Mouse (Mus musculus): Measurements from ENCODE around the gene Men1. TPM values are rescaled to one million over a fixed set of nuclear protein-coding genes. Genes with fewer than 3 reads are reported as not detected.

The Men1 gene
- polyA plus RNA-seq, 1 experiment from 2014 or later, result 61.3 TPM

DNA sequence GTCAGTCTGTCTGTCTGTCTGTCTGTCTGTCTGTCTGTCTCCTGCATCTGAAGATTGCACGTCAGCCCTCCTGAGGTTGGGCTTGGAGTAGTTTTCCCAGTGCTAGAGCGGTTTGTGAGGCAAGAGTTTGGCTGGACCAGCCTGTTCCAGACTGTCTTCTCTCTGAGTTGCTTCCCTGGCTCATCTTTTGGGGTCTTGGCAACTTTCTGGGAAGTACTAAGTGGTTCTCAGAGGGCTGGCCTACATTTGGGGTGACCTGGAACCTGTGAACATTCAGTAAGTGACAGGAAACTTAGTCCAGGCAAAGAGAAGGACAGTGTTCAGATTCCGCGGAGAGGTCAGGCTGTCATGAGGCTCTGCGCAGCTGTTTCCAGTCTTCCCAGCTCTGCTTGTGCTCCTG, 42.5 kb upstream of the Men1 start:
- Histone ChIP-seq H3K4me1 (ENCODE audit: control insufficient read depth, insufficient read depth, low read length) (peaks cover 37% of the 10 kb centered on the region), H3K9ac (ENCODE audit: low read depth, low read length) (peak overlapping the region; percentile 37), H3K27me3 (replicated peaks; ENCODE audit: control insufficient read depth, insufficient read depth, low read length) (no peaks in the 10 kb centered on the region), H3K9me3 (ENCODE audit: control insufficient read depth, low read length) (no peaks in the 10 kb centered on the region), H3K36me3 (ENCODE audit: control insufficient read depth, insufficient read depth, low read length) (peaks cover 22% of the 10 kb centered on the region), H3K27ac (ENCODE audit: low read length) (peak overlapping the region; percentile 85), H3K4me2 (ENCODE audit: low read depth, low read length) (no peak overlapping the region), H3K4me3 (ENCODE audit: low read length) (no peak overlapping the region)
- 87% methylated on average over 5 of the region's 5 CpGs for WGBS
- no peak for ATAC-seq

DNA sequence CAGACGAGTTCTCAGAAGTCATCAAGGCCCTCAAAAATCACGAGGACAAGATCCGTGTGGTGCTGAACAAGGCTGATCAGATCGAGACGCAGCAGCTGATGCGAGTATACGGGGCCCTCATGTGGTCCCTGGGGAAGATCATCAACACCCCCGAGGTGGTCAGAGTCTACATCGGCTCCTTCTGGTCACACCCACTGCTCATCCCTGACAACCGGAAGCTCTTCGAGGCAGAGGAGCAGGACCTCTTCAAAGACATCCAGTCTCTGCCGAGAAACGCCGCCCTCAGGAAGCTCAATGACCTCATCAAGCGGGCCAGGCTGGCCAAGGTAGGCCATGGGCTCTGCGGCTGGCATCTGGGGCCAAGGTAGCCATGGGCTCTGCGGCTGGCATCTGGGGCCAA, 40.5 kb upstream of the Men1 start:
- Histone ChIP-seq H3K4me3 (ENCODE audit: low read length) (no peak overlapping the region), H3K27me3 (replicated peaks; ENCODE audit: control insufficient read depth, insufficient read depth, low read length) (no peaks in the 10 kb centered on the region), H3K4me1 (ENCODE audit: control insufficient read depth, insufficient read depth, low read length) (peaks cover 26% of the 10 kb centered on the region), H3K9ac (ENCODE audit: low read depth, low read length) (no peak overlapping the region), H3K27ac (ENCODE audit: low read length) (no peak overlapping the region), H3K4me2 (ENCODE audit: low read depth, low read length) (no peak overlapping the region), H3K9me3 (ENCODE audit: control insufficient read depth, low read length) (no peaks in the 10 kb centered on the region), H3K36me3 (ENCODE audit: control insufficient read depth, insufficient read depth, low read length) (peaks cover 31% of the 10 kb centered on the region)
- 91% methylated on average over 17 of the region's 17 CpGs for WGBS
- no peak for ATAC-seq

DNA sequence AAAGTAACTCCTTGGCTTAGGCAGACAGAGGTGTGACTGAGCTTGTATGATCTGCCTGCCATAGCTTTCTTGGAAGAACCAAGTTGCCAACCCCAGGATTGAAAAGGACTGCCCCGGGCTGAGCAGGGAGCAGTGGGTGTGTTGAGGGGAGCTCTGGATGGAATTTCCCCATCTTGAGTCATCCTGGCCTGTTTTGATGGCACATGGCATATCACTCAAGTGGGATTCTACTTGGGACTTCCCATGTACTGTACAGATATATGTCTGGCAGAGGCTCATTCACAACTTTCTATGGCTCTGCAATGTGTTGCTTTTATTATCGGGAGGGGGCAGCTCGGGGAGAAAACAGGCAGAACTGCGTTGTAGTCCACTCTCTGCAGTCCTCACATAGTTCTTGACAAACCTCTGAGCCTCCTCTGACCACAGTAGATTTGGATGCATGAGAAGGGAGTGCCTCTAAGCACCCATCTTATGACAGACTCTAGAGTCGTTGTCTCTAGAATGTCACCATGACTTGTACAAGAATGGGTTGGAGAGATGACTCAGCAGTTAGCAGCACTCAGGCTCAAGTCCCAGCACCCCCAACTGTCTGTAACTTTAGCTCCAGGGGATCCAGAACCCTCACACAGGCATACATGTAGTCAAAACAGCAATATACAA, 38.1 kb upstream of the Men1 start:
- no peak overlapping the region for H3K27ac ChIP-seq (ENCODE audit: low read length)
- no peaks in the 10 kb centered on the region for H3K9me3 ChIP-seq (ENCODE audit: control insufficient read depth, low read length)
- H3K27me3 ChIP-seq (replicated peaks; ENCODE audit: control insufficient read depth, insufficient read depth, low read length), result no peaks in the 10 kb centered on the region
- no peak for ATAC-seq
- no peak overlapping the region for H3K9ac ChIP-seq (ENCODE audit: low read depth, low read length)
- 86% methylated on average over 5 of the region's 5 CpGs for WGBS
- H3K36me3 ChIP-seq (ENCODE audit: control insufficient read depth, insufficient read depth, low read length), result peaks cover 29% of the 10 kb centered on the region
- peaks cover 14% of the 10 kb centered on the region for H3K4me1 ChIP-seq (ENCODE audit: control insufficient read depth, insufficient read depth, low read length)
- no peak overlapping the region for H3K4me3 ChIP-seq (ENCODE audit: low read length)
- H3K4me2 ChIP-seq (ENCODE audit: low read depth, low read length), result no peak overlapping the region

DNA sequence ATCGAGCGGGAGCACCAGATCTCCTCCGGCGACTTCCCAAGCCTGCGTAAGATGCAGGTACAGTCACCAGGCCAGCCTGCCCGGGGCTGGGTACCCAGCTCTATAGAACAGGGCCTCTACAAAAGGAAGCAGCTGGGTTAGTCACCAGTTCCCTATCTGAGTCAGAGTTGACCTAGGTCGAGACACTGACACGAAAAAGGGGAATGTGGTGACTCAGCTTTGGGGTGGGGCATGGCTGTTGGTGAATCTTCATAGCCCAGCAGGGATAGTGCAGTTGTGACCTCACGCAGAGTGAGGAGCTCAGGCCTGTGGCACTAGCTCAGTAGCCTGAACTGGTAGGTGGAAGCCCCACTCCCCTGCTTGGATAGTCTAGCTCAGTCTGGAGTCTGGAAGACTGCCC, 37.1 kb upstream of the Men1 start:
- H3K27me3 ChIP-seq (replicated peaks; ENCODE audit: control insufficient read depth, insufficient read depth, low read length), result no peaks in the 10 kb centered on the region
- no peak overlapping the region; the same call in 1 of the 2 replicates for H3K27ac ChIP-seq (ENCODE audit: low read length)
- H3K36me3 ChIP-seq (ENCODE audit: control insufficient read depth, insufficient read depth, low read length), result peaks cover 29% of the 10 kb centered on the region
- peaks cover 5% of the 10 kb centered on the region for H3K4me1 ChIP-seq (ENCODE audit: control insufficient read depth, insufficient read depth, low read length)
- 84% methylated on average over 9 of the region's 9 CpGs for WGBS
- H3K9me3 ChIP-seq (ENCODE audit: control insufficient read depth, low read length), result no peaks in the 10 kb centered on the region
- no peak overlapping the region for H3K4me3 ChIP-seq (ENCODE audit: low read length)
- ATAC-seq, result peak; percentile 21; the same call in 1 of the 2 replicates
- no peak overlapping the region for H3K4me2 ChIP-seq (ENCODE audit: low read depth, low read length)
- peak overlapping the region; percentile 14; the same call in 1 of the 2 replicates for H3K9ac ChIP-seq (ENCODE audit: low read depth, low read length)

DNA sequence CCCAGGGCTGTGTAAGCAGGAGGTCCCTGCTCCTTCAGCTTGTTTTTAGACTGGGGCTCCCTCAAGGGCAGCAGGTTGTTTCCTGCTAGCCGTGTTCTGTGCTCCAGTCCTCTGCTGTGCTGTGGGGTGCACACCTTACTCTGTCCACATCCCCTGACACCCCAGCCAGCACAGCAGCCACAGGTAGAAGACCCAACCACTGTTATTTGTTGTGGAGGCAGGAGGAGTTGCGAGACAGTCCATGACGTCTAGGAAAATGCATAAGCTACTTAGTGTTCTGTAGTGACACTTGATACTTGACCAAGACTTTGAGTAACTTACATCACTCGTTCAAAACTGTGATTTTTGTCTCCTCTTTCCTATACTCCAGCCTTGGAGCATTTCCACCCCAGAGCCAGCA, 35.8 kb upstream of the Men1 start:
- peaks cover 29% of the 10 kb centered on the region for H3K36me3 ChIP-seq (ENCODE audit: control insufficient read depth, insufficient read depth, low read length)
- H3K4me1 ChIP-seq (ENCODE audit: control insufficient read depth, insufficient read depth, low read length), result peaks cover 3% of the 10 kb centered on the region; the same call in 1 of the 2 replicates
- H3K9me3 ChIP-seq (ENCODE audit: control insufficient read depth, low read length), result no peaks in the 10 kb centered on the region
- no peak overlapping the region for H3K4me3 ChIP-seq (ENCODE audit: low read length)
- no peak for ATAC-seq
- H3K27me3 ChIP-seq (replicated peaks; ENCODE audit: control insufficient read depth, insufficient read depth, low read length), result no peaks in the 10 kb centered on the region
- no peak overlapping the region for H3K9ac ChIP-seq (ENCODE audit: low read depth, low read length)
- H3K27ac ChIP-seq (ENCODE audit: low read length), result no peak overlapping the region
- no peak overlapping the region for H3K4me2 ChIP-seq (ENCODE audit: low read depth, low read length)
- WGBS, result 76% methylated on average over 4 of the region's 4 CpGs

DNA sequence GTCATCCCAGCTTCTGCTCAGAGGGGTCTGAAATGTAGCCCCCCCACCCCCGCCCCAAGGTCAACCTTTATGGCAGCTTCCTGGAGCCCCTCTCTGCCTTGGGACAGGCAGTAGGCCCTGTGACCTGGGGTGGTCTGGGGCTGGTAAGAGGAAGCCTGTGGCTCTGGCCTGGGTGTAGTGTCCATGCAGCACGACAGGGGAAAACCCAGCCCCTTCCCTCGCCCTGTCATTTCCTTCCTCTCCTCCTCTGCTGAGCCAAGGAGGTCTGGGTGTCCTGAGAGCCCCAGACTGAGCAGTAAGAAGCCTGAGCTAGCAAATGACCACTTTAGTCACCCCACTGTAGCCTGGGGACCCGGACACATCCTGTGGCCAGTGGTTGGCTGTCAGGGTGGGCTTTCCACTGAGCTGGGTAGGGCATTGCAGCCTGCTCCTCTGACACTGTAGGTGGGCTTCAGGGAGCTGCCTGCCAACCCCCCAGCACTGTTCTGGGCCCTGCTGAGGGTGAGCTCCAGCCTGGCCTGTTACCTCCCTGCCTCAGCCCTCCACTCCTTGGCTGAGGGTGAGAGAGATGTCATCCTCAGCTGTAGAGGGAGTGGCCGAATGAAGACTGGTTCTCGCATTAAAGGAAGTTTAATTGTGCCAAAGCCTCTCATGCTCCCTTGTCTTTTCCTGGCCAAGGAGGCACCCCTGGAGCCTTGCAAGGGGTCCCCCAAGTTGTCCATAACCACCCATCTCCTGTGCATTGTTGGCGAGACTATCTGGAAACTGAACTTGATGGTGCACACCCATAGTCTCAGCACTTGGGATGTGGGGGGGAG, 35.1 kb upstream of the Men1 start:
- Histone ChIP-seq H3K9ac (ENCODE audit: low read depth, low read length) (0 out of 2 replicates have a peak overlapping the region, but pooled peaks have one; percentile 11), H3K4me1 (ENCODE audit: control insufficient read depth, insufficient read depth, low read length) (peaks cover 3% of the 10 kb centered on the region; the same call in 1 of the 2 replicates), H3K4me3 (ENCODE audit: low read length) (no peak overlapping the region), H3K27ac (ENCODE audit: low read length) (peak overlapping the region; percentile 56), H3K36me3 (ENCODE audit: control insufficient read depth, insufficient read depth, low read length) (peaks cover 27% of the 10 kb centered on the region), H3K27me3 (replicated peaks; ENCODE audit: control insufficient read depth, insufficient read depth, low read length) (no peaks in the 10 kb centered on the region), H3K9me3 (ENCODE audit: control insufficient read depth, low read length) (no peaks in the 10 kb centered on the region), H3K4me2 (ENCODE audit: low read depth, low read length) (no peak overlapping the region)
- 75% methylated on average over 7 of the region's 7 CpGs for WGBS
- no peak for ATAC-seq

DNA sequence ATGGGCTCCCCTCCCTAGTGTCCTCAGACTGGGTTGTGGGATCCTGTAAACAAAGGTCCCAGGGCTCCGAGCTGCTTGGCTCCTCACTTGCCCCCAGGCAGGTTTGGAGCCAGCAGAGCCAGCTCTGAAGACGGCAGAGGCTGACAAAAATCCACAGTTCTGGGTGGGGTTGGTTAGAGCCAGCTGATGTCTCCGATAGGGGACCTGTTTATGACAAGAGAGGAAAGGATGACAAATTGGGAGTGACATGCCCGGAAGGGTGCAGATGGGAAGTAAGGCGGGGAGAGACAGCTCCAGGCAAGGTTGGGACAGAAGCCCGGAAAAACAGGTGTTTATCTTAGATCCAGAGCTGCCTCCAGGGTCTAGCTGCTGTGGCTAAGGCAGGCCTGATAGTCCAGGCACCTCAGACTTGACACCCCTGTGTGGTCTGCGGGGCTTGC, 34.4 kb upstream of the Men1 start:
- H3K4me3 ChIP-seq (ENCODE audit: low read length), result no peak overlapping the region
- 50% methylated on average over 7 of the region's 7 CpGs for WGBS
- no peaks in the 10 kb centered on the region for H3K9me3 ChIP-seq (ENCODE audit: control insufficient read depth, low read length)
- H3K4me1 ChIP-seq (ENCODE audit: control insufficient read depth, insufficient read depth, low read length), result peaks cover 3% of the 10 kb centered on the region
- ATAC-seq, result peak; percentile 24; the same call in 1 of the 2 replicates
- no peak overlapping the region for H3K27ac ChIP-seq (ENCODE audit: low read length)
- no peak overlapping the region for H3K9ac ChIP-seq (ENCODE audit: low read depth, low read length)
- H3K27me3 ChIP-seq (replicated peaks; ENCODE audit: control insufficient read depth, insufficient read depth, low read length), result no peaks in the 10 kb centered on the region
- no peak overlapping the region for H3K4me2 ChIP-seq (ENCODE audit: low read depth, low read length)
- H3K36me3 ChIP-seq (ENCODE audit: control insufficient read depth, insufficient read depth, low read length), result peaks cover 20% of the 10 kb centered on the region

DNA sequence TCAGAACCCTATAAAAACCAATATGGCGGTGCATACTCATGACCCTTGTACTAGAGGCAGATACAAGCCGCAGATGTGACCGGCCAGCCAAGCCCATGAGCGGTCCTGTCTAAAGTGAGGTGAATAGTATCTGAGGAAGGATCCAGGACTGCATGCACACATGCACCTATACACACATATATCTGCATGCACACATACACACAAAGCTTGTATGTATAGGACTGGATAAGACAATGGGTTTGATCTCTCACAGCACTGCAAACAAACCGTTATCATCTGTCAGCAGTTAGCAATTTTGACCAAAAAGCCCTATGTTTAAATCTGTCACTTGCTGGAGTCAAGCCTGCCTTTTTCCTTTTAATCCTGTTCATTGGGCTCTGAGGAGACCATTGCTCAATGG, 32.7 kb upstream of the Men1 start:
- no peak overlapping the region for H3K9ac ChIP-seq (ENCODE audit: low read depth, low read length)
- 93% methylated on average over 5 of the region's 5 CpGs for WGBS
- H3K36me3 ChIP-seq (ENCODE audit: control insufficient read depth, insufficient read depth, low read length), result peaks cover 13% of the 10 kb centered on the region; the same call in 1 of the 2 replicates
- ATAC-seq, result no peak
- no peaks in the 10 kb centered on the region for H3K27me3 ChIP-seq (replicated peaks; ENCODE audit: control insufficient read depth, insufficient read depth, low read length)
- H3K9me3 ChIP-seq (ENCODE audit: control insufficient read depth, low read length), result no peaks in the 10 kb centered on the region
- no peak overlapping the region for H3K4me3 ChIP-seq (ENCODE audit: low read length)
- no peak overlapping the region for H3K27ac ChIP-seq (ENCODE audit: low read length)
- H3K4me2 ChIP-seq (ENCODE audit: low read depth, low read length), result no peak overlapping the region
- peaks cover 5% of the 10 kb centered on the region for H3K4me1 ChIP-seq (ENCODE audit: control insufficient read depth, insufficient read depth, low read length)

DNA sequence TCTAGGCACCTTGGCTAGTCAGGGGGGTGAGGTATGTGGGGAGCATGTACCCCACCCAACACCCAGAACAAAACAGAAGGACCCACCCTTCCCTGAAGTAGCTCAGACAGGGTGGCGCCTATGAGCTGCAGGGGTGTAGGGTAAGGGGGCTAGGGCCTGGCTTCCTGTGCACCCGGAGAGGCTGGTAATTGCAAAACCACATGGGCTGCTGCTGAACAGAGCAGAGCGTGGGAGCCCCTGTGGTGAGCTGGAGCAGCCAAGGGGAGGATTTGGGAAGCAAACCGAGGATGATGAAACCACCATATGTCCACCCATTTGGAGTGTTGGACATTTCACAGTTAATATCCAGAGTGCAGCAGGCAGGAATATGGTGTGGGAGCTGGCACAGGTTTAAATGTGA, 32.3 kb upstream of the Men1 start:
- Histone ChIP-seq H3K4me2 (ENCODE audit: low read depth, low read length) (no peak overlapping the region), H3K4me1 (ENCODE audit: control insufficient read depth, insufficient read depth, low read length) (peaks cover 6% of the 10 kb centered on the region), H3K36me3 (ENCODE audit: control insufficient read depth, insufficient read depth, low read length) (peaks cover 13% of the 10 kb centered on the region; the same call in 1 of the 2 replicates), H3K9ac (ENCODE audit: low read depth, low read length) (no peak overlapping the region), H3K4me3 (ENCODE audit: low read length) (no peak overlapping the region), H3K9me3 (ENCODE audit: control insufficient read depth, low read length) (no peaks in the 10 kb centered on the region), H3K27ac (ENCODE audit: low read length) (no peak overlapping the region), H3K27me3 (replicated peaks; ENCODE audit: control insufficient read depth, insufficient read depth, low read length) (no peaks in the 10 kb centered on the region)
- ATAC-seq, result no peak
- 48% methylated on average over 4 of the region's 4 CpGs for WGBS

Data from intestine, embryonic 16.5 days (tissue).